Mouse (Mus musculus): ENCODE measurements around the gene Akap6.

DNA sequence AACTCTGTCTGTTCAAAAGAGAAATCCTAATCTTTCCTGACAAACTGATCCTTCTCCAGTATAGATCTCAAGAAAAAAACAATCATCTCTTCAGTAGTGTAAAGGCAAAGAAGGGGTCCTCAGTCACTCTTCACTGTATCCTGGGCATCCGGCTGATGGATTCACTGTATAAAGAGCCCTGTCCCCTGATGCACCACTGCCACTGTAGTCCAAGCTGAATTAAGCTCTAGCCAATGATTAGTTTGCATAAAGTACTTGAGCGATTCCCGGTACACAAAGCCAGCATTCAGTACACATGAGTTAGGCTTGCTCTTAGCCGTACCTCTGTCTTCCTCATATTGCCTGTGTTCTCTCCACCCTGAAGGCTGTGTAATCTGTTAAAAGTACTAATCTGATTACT lies 420.2 kb downstream of the Akap6 start:
- TF ChIP-seq CTCF (IDR thresholded peaks at IDR 0.05; ENCODE audit: low read depth), result no peak
- TF ChIP-seq EP300 (IDR thresholded peaks at IDR 0.05; ENCODE audit: low read depth), result no peak
